ENCODE assay signal across 8 mouse cellular contexts in the genomic region with DNA sequence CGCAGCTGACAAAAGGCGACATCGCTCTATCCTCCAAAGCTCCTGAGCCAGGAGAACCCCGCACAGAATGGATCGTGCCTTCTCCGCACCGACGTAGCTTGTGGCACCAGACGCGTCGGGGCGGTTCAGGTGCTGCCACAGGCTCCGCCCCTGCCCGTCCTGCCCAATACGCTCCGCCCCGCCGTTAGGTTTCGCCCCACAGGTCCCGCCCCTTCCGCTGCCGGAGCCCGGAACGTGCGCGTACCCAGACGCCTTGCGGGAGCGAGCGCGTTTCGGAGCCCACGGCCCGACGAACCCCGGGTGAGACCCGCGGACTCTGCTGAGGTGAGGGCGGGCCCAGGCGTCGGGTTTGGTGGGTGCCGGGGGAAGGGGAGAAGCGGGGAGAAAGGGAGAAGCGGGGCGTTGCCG. TPM values are rescaled to one million over a fixed set of nuclear protein-coding genes. Genes with fewer than 3 reads are reported as not detected.
DNase-seq lines count a peak whose midpoint lies in the region; ATAC-seq lines count a peak whose summit lies in the region.

A gene (plus strand): TSS at position 246 of the 408 bp plus-strand sequence.

- intact Hi-C loops in left cerebral cortex, postnatal 14 days (cut with DNase I): no loop called here

- peak; percentile 96 for ATAC-seq in intestine, embryonic 14.5 days (replicated peaks; ENCODE audit: low FRiP score, low TSS enrichment, low read depth)

- peak; percentile 93 to 96 for DNase-seq in adrenal gland, adult 18-20 months (ENCODE audit: low spot score in 2 of 2)
- DNase-seq in embryo, embryonic 11 days: peak; percentile 99
- DNase-seq in gastrocnemius, postnatal 25 days: peak; percentile 93
- DNase-seq in intestine, embryonic 14.5 days (ENCODE audit: low spot score): peak; percentile 95
- peak; percentile 93 to 95 for DNase-seq in left cerebral cortex, postnatal 14 days (ENCODE audit: low spot score in 2 of 2)
- DNase-seq in mesoderm, embryonic 11.5 days (ENCODE audit: low read depth, low spot score): peak; percentile 94
- DNase-seq in right cerebral cortex, postnatal 36 days (ENCODE audit: low spot score in 2 of 2): peak; percentile 89 to 93
- peak; percentile 89 for DNase-seq in yolk sac, embryonic 10.5 days (ENCODE audit: low spot score)

- H3K9me3 ChIP-seq in intestine, embryonic 14.5 days (ENCODE audit: control insufficient read depth, low read length): no peaks in the 10 kb centered on the region

- peak within 1 kb of the TSS; percentile 78 for H3K9ac ChIP-seq in intestine, embryonic 14.5 days (ENCODE audit: low read length)

- peak within 1 kb of the TSS; percentile 40; the same call in 1 of the 2 replicates for H3K27ac ChIP-seq in intestine, embryonic 14.5 days (ENCODE audit: low read depth)

- peaks cover 19% of the 10 kb centered on the region for H3K36me3 ChIP-seq in intestine, embryonic 14.5 days (ENCODE audit: control insufficient read depth, insufficient read depth, low read length)

- peaks cover 6% of the 10 kb centered on the region for H3K4me1 ChIP-seq in intestine, embryonic 14.5 days (replicated peaks; ENCODE audit: control insufficient read depth, insufficient read depth, low read length)

- H3K27me3 ChIP-seq in intestine, embryonic 14.5 days (replicated peaks; ENCODE audit: control insufficient read depth, insufficient read depth, low read length): no peaks in the 10 kb centered on the region

- peak within 1 kb of the TSS; percentile 78 for H3K4me3 ChIP-seq in intestine, embryonic 14.5 days (ENCODE audit: low read depth, low read length)

- peak within 1 kb of the TSS; percentile 57 for H3K4me2 ChIP-seq in intestine, embryonic 14.5 days (ENCODE audit: low read length)

- WGBS in intestine, embryonic 14.5 days: 1% methylated on average over 46 of the region's 46 CpGs

RNA-seq across cellular contexts. Expression of the gene that starts here (rescaled TPM):
- 10 to 100 TPM; 18.4 to 19.1 TPM for total RNA-seq in adrenal gland, adult 18-20 months (2021)
- total RNA-seq in gastrocnemius, postnatal 25 days (2021): 1 to 10 TPM; 8.0 to 8.6 TPM
- 27.5 and 30.6 TPM in 2 replicates for polyA plus RNA-seq in intestine, embryonic 14.5 days (2014; fragmentation: Nextera tagmentation; extraction: Ambion mirVana)
- 10 to 100 TPM; 29.3 to 30.3 TPM for total RNA-seq in left cerebral cortex, postnatal 14 days (2021)

Comparison
In these comparisons a context has a peak if more than half of its experiments do, and no peak if none do; other contexts are left out.
1. Peak in every context shown above with its lines: DNase-seq, ATAC-seq, H3K4me3 ChIP-seq and H3K27ac ChIP-seq.